Mouse (Mus musculus) frontal cortex, postnatal 36 days (tissue): Measurements from ENCODE around the gene Jdp2.

Experiments used
- DNase-seq, 2 experiments: peaks; one replicate each; pipeline ENCODE4 v3.0.0; 2022; ENCODE audit warnings: low spot score in 2 of 2

Gene Jdp2

DNA sequence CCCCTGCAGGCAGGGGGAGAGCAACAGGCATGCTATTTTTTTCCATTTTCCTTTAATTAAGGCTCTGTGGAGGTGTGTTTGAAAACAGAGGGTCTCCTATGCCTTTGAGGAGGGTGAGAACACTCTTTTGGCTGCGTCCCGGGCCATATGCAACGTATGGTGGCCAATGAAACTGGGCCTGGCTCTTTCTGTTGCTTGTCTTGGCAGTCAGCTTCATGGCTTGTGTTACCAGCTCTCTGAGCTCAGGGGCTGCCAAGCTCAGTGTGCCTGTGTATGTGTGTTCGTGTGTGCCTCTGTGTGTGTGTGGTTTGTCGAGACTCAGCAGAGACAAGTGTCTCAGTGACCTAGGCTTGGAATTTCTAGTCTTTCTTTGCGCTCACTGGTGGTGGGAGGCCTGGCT is 2.7 kb downstream of the Jdp2 start:
- no peak for DNase-seq

DNA sequence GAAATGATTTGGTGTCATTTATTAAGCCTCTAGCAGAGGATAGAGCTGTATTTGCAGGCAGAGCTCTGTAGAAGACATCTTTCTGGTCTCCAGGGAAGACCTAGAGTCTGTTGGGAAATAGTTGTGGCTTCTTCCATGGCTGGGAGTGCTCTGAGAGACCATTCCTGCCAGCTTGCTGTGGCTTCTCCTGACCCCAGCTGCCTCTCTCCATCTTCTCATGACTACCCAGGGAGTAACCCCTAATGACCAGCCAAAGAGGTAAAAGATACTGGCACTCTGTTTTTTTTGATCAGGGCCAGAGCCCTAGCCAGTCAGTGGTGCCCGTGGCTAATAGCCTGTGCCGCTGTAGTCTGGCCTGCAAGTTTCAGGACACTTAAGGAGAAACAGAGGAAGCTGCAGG is 3.3 kb downstream of the Jdp2 start:
- no peak for DNase-seq

DNA sequence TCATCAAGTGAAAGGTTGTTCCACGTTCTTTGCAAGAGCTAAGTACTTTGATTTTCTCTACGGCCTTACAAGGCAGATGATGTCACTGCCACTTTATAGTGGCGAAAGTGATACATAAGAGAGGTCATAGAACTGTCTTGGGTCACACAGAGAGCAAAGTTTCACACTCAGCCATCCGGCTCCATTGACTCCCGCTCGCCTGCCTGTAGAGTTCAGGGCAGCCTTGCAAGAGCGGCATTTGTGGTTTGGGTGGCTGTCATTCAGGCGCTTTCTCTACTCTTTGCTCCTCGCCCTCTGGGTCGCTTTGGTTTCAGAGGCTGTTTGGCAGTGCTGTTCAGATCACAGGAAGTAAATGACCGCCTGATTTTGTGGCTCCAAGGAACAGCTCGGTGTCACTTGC is 4.0 kb downstream of the Jdp2 start:
- no peak for DNase-seq

DNA sequence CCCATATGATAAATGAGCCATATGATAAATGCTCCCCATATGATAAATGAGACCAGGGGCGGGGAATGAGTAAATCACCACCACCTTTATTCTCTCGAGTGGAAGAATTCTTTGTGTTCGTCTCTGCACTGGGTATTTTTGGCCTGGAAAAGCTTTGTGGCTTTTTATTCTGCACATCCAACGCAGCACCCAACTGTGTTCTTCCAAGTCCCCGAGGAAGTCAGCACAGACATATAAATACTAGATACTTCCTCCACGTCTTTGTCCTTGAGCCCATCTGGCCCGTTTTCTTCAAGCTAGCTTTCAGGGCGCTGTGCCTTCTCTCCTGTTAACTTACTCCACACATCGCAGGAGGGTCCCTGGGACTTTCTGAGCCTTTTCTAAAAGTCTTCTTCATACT is 4.9 kb downstream of the Jdp2 start:
- peak in 1 of 2 experiments; percentile 81 for DNase-seq

DNA sequence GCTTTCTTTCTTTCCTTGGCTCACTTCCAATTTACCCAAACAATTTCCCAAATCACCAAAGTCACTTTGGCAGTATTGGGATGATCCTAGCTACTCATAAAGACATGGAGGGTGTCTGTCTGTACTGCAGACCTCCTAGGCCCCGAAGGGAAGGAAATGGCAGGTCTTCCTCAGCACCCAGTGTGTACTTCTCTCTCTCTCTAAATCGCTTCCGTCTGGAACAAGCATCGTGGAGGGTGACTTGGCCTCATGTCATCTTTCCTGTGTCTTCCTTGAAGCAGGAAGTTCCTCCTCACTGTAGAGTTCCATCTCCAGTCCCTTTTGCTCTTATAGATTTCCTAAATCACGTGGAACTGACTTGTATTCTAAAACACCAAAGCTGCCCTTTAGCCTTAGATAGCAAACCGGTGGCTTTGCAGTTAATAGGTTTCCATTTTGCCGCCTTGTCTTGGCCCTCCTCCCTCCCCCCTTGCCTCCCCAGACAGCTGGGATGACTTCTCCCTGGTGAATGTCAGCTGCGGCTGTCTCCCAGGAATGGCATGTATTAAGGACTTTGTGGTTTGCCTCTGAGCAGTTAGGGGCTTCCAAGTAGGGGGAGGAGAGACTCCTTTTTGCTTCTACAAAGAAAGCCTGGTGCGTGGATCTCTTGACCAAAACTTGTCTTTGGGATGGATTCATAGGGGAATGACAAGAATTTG is 5.6 kb downstream of the Jdp2 start:
- DNase-seq, result no peak

DNA sequence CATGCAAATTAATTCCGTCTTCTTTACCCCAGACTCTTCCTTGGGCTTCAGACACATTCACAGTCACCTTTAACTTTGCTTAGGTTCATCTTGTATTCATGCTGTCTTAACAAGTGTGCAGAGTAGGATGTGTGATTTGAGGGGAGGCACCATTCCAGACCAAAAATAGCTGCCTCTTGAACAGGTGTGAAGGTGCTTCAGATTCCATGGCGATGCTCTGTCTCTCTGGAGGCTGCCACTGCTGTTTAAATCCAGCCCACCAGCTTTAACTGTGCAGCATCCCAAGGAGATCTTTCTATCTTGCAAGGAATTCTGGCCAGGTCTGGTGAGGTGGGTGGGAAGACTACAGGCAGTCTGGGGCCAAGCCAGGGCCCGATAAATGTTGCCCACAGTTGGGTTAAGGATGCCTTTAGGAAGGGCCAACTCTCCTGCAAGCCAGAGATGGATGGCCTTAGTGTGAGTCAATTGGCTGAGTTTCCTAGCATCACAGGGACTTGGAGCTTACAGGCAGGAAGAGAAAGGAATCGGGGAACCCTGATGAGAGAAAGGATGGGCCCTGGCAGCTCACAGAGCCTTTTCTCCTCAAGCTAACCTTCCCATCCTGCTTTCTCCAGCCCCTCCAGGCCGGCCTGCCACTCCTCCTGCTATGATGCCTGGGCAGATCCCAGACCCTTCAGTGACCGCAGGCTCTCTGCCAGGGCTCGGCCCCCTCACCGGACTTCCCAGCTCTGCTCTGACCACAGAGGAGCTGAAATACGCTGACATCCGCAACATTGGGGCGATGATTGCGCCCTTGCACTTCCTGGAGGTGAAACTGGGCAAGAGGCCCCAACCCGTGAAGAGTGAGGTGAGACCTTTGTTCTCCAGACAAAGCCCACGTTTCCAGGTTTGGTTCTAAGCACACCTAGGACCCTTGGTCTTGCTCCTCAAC is 9.0 kb downstream of the Jdp2 start:
- peak in 1 of 2 experiments; percentile 75 for DNase-seq

DNA sequence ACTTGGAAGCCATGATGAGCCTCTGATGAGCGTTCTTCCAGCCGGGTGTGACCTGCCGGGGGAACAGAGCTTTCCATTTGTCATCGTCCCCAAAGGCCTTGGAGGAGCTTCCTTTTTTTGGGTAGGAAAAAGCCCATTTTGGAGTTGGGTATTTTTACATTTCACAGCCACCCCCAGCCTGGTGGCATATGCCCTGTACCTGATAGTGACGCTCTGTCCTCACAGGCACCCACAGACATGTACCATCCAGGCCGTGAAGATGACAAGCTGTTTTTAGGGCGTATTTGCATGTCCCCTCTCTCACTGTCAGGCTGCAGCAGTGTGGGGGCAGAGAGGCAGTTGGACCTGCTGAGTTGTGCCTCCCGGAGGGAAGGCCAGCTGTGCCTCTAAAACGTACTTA is 11.3 kb downstream of the Jdp2 start:
- peak; percentile 78 to 88 for DNase-seq

DNA sequence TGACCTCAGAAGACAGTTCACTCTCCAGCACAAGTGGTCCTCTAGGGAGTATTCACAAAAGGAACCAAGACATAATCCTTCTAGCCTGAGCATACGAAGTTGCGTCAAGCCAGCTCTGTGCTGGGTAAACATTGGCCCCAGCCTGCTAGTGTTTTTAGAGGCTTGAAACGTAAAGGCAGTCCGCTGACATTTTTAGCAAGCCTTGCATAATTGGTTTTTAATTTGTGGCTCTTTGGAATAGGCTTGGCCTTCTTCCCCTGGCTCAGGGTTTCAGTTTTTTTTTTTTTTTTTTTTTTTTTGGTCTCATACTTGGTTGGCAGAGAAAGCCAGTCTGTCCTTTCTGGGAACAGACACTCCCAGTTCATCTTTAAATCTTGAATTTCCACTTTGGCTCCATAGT is 15.3 kb downstream of the Jdp2 start:
- no peak for DNase-seq

DNA sequence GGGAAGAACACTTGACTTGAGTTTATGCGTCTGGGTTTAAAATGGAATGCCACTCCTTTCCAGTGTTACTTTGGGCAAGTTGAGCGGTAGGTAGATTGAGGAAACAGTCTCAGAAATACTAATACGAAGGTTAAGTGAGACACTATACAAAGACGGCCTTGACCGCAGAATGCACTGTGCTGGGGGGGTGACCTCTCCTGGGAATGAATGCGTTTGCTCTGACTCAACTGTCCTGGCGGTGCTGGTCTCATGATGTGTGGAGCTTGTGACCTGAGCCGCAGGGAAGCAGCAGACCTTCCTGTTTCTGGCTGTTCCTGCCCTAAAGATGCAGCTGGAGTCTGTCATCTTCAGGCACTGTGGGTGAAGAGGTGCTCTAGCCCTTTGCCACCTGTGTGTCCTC is 16.7 kb downstream of the Jdp2 start:
- DNase-seq, result no peak

DNA sequence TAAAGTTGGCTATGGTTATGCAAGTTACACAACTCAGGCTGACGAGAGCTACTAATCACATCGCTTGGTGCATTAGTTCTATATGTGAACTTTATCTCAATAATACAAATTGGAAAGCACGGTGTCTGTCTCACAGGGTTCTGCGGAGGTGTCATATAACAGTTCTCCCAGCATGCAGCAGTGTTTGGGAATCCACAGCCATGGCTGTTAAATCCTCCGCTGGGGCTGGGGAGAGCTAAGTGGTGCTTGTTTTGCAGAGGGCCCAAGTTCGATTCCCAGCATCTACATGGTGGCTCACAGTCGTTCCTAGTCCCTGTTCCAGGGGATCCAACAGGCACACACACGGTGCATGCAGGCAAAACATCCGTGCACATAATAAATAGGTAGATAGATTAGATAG is 19.1 kb downstream of the Jdp2 start:
- DNase-seq, result no peak

DNA sequence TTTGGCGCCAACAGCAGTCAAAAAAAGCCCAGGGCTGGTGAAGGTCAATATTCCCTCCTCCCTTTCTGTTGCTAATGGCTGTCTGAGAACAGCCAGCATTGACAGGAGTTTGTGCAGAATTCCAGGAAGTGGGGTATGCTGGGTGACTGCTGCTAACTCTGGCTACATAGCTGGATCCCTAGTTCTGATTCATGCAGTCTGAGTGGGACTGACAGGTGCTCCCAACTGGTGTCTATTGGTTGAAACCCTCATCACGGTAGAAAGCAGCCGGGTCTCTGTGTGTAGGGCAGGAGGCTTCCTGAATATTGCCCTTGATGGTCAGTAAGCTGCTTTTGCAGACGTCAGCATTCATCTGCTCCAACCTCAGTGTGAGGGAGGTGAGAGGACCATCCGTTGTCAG is 19.6 kb downstream of the Jdp2 start:
- no peak for DNase-seq

DNA sequence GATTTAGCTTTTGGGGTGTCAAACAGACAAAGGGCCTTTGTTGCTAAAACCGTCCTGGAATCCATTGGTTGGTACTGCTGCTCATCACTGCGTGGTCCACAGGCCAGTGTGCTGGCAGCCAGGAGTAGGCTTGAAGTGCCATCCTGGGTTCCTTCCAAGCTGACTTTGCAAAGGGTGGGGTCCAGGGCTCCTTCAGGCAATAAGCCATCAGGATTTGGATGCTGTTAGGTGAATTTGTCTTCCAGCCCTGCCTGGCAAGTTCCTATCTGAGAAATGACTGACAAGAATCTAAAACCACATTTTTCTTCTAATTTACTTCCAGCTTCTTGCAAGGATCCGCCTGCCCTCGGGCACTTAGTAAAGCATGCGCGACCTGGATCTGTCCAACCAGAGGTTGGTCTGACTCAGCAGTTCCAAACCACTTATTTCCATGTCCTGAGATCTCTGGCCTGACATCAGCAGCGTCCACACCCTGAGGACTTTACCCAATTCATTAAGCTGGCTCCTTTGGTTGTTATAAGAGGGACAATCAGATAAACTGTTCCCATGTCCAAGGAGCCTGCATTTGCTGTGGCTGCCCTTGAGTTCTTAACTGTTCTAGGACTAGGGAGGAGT is 20.6 kb downstream of the Jdp2 start:
- no peak for DNase-seq

DNA sequence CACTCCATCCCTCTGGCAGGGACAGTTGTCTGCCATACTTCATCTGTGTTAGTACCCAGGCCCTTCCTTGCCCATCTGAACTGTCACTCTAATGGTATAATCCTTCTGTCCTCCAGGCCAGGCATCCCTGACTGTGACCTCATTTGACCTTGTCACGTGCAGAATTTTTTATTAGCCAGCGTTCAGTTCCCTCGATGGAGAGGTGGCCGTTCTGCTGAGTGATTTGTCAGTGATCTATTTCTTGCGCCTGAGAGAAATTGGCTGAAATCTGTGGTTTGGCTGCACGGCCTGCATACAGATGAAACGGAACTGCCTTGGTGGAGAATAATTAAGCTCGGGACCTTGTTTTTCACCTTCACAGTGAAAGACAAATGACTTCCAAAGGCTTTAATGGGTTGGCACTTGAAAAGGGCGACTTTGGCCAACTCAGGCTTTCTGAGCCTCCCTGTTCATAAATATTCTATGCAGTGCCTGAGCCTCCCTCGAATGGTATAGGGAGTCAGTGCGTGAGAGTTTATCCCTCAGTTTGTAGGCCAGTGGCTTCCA is 21.1 kb downstream of the Jdp2 start:
- DNase-seq, result no peak

DNA sequence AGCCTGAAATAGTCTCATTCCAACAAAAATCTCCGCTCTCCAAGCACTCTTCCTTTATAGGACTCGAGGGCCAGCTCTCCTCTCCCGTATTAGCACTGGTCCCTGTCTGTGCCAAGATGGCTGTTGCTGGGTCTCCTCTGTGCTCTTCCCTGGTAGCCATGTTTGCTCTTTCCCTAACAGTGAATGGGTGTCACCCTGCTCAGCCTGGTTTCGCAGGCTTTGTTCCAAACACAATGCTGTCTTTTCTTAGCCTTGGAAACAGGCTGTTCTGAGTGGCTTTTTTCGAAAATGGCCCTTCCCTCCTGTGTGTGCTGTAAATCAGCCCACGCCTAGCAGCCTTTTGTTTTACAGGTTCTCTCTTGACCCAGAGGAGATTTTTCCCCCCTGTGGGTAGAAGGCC is 22.2 kb downstream of the Jdp2 start:
- DNase-seq, result no peak

DNA sequence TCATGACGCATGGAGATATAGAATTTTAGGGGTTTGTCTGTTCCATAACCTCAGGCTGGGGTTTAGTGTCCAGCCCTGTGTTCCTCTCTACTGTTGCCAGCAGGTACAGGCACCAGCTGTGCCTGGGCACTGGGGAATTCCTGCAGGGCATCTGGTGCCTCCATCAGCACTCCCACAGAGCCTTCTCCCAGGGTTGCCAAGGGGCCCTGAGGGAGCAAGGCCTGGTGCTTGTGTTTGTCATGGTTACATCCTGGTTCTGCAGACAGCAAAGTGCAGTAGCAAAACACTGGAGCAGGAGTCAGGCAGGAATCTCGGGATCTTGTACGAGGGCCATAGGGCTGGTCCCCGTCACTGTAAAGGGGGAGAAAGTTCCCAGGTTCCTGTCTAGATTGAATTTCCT is 22.8 kb downstream of the Jdp2 start:
- no peak for DNase-seq

DNA sequence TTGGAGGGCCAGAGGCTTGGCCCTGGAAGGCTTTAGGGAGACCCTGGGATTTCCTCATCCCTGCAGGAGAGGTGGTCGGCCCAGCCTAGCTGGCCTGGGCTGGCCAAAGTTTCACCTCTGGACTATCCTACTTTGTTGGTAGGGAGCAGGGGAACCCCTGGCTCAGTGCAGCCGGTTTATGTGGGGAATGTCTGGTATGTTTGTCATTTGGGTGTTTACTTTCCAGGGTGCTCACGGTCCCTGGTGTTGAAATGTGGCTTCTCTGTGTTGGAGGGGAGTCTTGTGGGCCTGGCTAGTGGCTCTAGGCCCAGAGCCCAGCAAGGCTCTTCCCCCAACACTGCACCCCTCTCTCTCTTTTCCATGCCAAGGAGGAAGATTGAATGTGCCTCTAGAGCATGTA is 24.9 kb downstream of the Jdp2 start:
- no peak for DNase-seq

DNA sequence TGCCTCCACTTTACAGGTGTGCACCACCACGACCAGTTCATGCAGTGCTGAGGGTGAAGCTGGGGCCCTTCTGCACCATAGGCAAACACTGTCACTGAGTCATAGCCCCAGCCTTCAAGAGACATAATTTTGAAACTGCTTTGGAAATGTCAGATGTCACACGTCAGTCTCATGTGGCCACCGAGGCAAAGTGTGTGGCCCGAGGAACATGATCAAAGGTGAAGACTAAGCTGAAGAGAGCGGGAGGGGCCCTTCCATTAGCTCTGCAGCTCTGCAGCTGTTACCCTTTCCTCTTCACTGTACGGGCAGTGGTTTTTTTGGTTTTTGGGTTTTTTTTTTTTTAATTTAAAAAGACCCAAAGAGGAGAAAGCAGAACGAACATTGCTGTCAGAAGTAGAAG is 25.8 kb downstream of the Jdp2 start:
- no peak for DNase-seq

DNA sequence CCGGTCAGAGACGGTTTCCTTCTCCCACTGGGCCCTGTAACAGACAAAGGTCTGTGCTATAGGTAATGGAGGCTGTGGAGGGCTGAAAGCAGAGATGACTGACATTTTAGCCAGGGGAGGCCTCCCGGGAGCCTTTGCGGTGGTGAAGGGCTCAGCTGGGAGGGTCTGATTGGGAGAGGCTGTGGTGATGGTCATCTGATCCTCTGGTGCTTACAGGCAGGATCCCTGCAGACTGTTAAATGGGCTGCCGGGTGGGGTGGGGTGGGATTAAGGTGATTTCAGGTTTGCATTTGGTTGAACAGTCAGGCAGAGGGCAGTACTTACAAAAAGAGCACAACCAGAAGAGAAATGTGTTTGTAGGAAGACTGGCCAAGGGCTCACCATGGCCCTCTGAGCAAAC is 27.0 kb downstream of the Jdp2 start:
- no peak for DNase-seq

DNA sequence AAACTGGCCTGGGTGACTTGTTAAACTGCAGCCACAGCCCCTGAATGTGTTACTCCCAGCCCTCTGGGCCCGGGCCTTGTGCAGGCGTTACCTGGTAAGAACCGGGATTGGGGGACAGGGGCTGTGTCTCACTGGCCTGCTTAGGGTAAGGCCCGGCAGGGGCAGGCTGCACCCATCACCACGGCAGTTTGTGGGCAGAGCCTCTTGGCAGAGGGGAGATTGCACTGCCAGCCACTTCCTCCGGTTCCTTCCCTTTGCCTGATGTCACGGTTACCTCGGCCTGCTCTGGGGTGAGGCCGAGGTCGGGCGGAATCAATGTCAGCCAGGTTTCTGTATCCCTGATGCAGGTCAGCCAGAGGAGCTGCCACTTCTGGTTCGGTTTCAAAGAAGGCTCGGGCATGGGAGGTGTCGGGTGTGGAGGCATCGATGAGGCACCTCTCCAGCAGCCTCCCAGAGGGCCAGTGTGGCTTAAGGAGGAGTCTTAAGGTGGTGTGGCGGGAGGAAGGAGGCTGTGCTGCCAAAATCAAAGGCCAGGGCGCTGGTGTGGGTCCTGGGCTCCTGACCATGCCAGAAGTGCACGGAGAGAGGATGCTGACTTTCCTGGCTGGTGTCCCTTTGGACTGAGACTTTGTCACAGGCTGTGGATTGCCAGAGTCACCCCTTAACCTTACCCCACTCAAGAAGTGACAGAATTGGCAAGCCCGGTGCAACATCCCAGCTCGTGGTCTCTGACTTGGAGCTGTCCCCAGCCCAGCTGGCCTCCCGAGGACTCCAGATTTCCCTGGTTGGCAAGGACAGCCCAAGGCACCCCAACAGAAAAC is 31.0 kb downstream of the Jdp2 start:
- no peak for DNase-seq

DNA sequence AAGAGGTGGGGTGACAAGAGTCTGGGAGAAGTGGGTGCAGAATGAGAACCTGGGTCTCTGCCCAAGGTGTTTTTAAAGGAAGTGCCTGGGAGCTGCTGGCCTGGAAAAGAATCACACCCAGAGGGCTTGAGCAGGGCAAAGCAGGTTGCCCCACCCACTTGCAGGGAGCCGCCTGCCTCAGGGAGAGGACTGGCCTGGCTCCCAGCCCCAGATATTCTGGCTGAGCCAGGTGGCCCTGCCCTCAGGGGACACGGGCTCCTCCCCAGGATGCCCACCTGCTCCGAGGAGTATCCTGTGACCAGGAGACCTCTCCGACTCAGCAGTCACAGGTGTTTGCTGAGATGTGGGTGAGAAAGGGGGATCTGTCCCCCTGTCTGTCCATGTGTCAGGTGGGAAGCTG is 32.4 kb downstream of the Jdp2 start:
- no peak for DNase-seq

DNA sequence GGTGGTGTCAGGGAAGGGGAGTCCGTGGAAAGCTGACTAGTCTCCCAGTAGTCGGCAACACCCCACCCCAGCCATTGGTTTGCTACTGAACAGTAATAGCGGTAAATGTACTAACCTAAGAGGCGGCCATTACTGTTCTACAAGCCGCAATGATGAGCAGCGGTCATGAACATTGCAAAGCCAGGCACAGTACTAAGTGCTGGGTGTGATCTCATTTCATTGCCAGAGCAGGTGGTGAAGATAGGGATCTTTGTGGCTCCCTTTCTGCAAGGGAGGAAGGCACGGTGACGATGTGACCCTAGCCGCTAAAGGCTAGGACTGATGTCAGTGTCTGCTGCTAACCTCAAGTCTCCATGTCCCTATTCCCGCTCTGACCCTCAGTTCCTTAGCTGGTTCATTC is 33.5 kb downstream of the Jdp2 start:
- no peak for DNase-seq

DNA sequence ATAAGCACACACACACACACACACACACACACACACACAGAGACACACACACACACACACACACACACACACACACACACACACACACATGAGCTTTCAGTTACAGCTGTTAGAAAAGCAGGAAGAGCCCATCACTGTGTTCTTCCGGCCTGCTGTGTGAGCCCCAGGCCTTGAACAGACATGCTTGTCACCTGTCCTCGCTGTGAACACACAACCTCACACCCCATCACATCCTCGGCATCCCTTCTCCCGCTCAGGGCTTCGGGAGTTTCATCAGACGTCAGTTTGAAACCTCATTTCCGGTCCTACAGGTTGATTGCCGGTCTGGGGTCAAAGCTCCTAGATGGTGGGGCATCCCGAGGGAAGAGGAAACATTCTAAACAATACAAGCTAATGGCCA is 39.1 kb downstream of the Jdp2 start:
- DNase-seq, result no peak
